Mouse (Mus musculus): ENCODE results near the gene 4930469K13Rik. TPM values are rescaled to one million over a fixed set of nuclear protein-coding genes. Genes with fewer than 3 reads are reported as not detected.

4930469K13Rik gene
- polyA plus RNA-seq, 1 experiment from 2014 or later: not detected

GRCm38 (mm10) chr11:34078581-34078980, 19.8 kb downstream of the 4930469K13Rik start:
- ATAC-seq (ENCODE audit: insufficient number of reproducible peaks, insufficient read depth, low FRiP score, low TSS enrichment, low read depth): no peak
- H3K4me2 ChIP-seq: no peak overlapping the region
- no peak overlapping the region for H3K4me3 ChIP-seq (replicated peaks)
- peaks cover 13% of the 10 kb centered on the region for H3K27me3 ChIP-seq
- no peaks in the 10 kb centered on the region for H3K36me3 ChIP-seq
- 84% methylated on average over 7 of the region's 7 CpGs for WGBS
- no peak overlapping the region for H3K9ac ChIP-seq (replicated peaks)
- H3K4me1 ChIP-seq (replicated peaks): no peaks in the 10 kb centered on the region
- no peak overlapping the region for H3K27ac ChIP-seq
- no peaks in the 10 kb centered on the region for H3K9me3 ChIP-seq

DNA sequence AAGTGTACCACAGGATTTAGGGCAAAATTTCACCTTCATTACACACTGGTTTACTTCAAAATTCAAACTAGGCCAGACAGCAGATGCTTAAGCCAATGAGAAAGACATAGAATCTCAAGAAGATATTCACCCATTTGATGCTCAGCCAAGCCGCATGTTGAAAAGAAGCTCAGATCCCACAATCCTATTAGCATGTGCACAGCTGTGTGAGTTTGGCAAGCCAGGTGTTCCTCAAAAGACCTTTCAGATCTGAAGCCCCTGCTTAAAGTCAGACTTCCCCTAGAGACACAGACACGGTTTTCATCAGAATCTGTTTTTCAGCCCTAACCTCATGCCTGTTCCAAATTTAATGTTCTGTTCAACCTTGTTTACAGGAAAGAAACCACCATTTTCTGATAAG, 20.5 kb downstream of the 4930469K13Rik start:
- Histone ChIP-seq H3K27me3 (peaks cover 13% of the 10 kb centered on the region), H3K36me3 (no peaks in the 10 kb centered on the region), H3K9me3 (no peaks in the 10 kb centered on the region), H3K4me3 (replicated peaks) (no peak overlapping the region), H3K27ac (no peak overlapping the region), H3K9ac (replicated peaks) (no peak overlapping the region), H3K4me2 (no peak overlapping the region), H3K4me1 (replicated peaks) (no peaks in the 10 kb centered on the region)
- ATAC-seq (ENCODE audit: insufficient number of reproducible peaks, insufficient read depth, low FRiP score, low TSS enrichment, low read depth): no peak
- WGBS: 78% methylated on average over 2 of the region's 2 CpGs

DNA sequence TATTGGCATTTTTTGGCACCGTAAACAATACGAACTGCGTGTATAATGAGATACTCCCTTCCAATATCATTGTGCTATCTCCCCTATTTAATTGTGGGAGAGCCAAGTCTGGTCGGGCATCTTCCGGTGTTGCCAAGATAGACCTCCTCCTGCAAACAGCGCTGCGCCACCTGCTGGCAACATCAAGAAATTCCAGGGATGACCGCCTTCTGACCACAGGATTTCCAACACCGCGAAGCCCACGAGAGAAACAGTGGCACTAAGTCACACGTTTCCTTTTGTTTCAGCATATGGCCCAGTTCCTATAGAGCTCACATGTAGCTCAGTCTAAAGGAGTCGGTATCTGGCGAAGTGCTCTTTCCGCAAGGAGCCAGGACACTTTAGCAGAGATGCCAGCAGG, 24.6 kb downstream of the 4930469K13Rik start:
- Histone ChIP-seq H3K9me3 (no peaks in the 10 kb centered on the region), H3K27ac (no peak overlapping the region), H3K4me3 (replicated peaks) (no peak overlapping the region), H3K4me2 (no peak overlapping the region), H3K27me3 (peaks cover 8% of the 10 kb centered on the region), H3K9ac (replicated peaks) (no peak overlapping the region), H3K4me1 (replicated peaks) (no peaks in the 10 kb centered on the region), H3K36me3 (no peaks in the 10 kb centered on the region)
- WGBS: 18% methylated on average over 15 of the region's 15 CpGs
- ATAC-seq (ENCODE audit: insufficient number of reproducible peaks, insufficient read depth, low FRiP score, low TSS enrichment, low read depth): no peak

DNA sequence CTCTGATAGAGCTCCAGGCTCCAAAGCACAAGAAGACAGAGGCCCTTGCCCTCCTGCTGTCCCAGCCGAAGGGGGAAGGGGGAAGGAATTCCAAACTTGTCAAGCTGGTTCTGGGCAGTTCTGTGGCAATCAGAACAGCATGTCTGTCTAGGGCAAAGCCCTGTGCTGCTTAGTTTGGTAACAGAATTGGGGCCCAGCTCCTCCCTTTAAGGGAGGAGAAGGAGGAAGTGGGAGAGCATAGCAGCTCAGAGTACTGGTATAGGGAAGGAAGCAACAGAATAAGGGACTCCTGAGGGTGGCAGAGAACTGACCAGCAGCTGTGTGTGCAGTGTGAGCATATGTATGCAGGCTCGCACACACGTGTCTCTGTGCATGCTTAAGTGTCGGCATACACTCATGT, 26.0 kb downstream of the 4930469K13Rik start:
- Histone ChIP-seq H3K4me2 (no peak overlapping the region), H3K4me3 (replicated peaks) (no peak overlapping the region), H3K9ac (replicated peaks) (no peak overlapping the region), H3K27ac (no peak overlapping the region), H3K9me3 (no peaks in the 10 kb centered on the region), H3K27me3 (peaks cover 8% of the 10 kb centered on the region), H3K36me3 (no peaks in the 10 kb centered on the region), H3K4me1 (replicated peaks) (no peaks in the 10 kb centered on the region)
- ATAC-seq (ENCODE audit: insufficient number of reproducible peaks, insufficient read depth, low FRiP score, low TSS enrichment, low read depth): no peak
- 64% methylated on average over 4 of the region's 4 CpGs for WGBS

GRCm38 (mm10) chr11:34070596-34070995, 27.8 kb downstream of the 4930469K13Rik start:
- Histone ChIP-seq H3K27me3 (peaks cover 8% of the 10 kb centered on the region), H3K9me3 (no peaks in the 10 kb centered on the region), H3K27ac (no peak overlapping the region), H3K4me2 (no peak overlapping the region), H3K4me1 (replicated peaks) (no peaks in the 10 kb centered on the region), H3K4me3 (replicated peaks) (no peak overlapping the region), H3K36me3 (no peaks in the 10 kb centered on the region), H3K9ac (replicated peaks) (no peak overlapping the region)
- no peak for ATAC-seq (ENCODE audit: insufficient number of reproducible peaks, insufficient read depth, low FRiP score, low TSS enrichment, low read depth)

- Histone ChIP-seq H3K4me3 (replicated peaks) (no peak overlapping the region), H3K9me3 (no peaks in the 10 kb centered on the region), H3K27ac (no peak overlapping the region), H3K9ac (replicated peaks) (no peak overlapping the region), H3K4me2 (no peak overlapping the region), H3K4me1 (replicated peaks) (peaks cover 7% of the 10 kb centered on the region), H3K27me3 (no peaks in the 10 kb centered on the region), H3K36me3 (no peaks in the 10 kb centered on the region)
- ATAC-seq (ENCODE audit: insufficient number of reproducible peaks, insufficient read depth, low FRiP score, low TSS enrichment, low read depth): no peak
- WGBS: 58% methylated on average over 5 of the region's 5 CpGs
Measured at GRCm38 (mm10) chr11:34063702-34064485, 34.5 kb downstream of the 4930469K13Rik start.

GRCm38 (mm10) chr11:34063257-34063656, 35.1 kb downstream of the 4930469K13Rik start:
- WGBS: 63% methylated on average over 2 of the region's 2 CpGs
- no peaks in the 10 kb centered on the region for H3K27me3 ChIP-seq
- H3K36me3 ChIP-seq: no peaks in the 10 kb centered on the region
- no peak for ATAC-seq (ENCODE audit: insufficient number of reproducible peaks, insufficient read depth, low FRiP score, low TSS enrichment, low read depth)
- no peak overlapping the region for H3K4me2 ChIP-seq
- no peaks in the 10 kb centered on the region for H3K9me3 ChIP-seq
- H3K4me1 ChIP-seq (replicated peaks): peaks cover 7% of the 10 kb centered on the region
- no peak overlapping the region for H3K9ac ChIP-seq (replicated peaks)
- no peak overlapping the region for H3K27ac ChIP-seq
- H3K4me3 ChIP-seq (replicated peaks): no peak overlapping the region

GRCm38 (mm10) chr11:34061740-34062139, 36.6 kb downstream of the 4930469K13Rik start:
- Histone ChIP-seq H3K9me3 (no peaks in the 10 kb centered on the region), H3K27me3 (no peaks in the 10 kb centered on the region), H3K27ac (no peak overlapping the region), H3K36me3 (no peaks in the 10 kb centered on the region), H3K4me1 (replicated peaks) (peaks cover 7% of the 10 kb centered on the region), H3K4me2 (no peak overlapping the region), H3K4me3 (replicated peaks) (no peak overlapping the region), H3K9ac (replicated peaks) (no peak overlapping the region)
- no peak for ATAC-seq (ENCODE audit: insufficient number of reproducible peaks, insufficient read depth, low FRiP score, low TSS enrichment, low read depth)
- 55% methylated on average over 6 of the region's 6 CpGs for WGBS

DNA sequence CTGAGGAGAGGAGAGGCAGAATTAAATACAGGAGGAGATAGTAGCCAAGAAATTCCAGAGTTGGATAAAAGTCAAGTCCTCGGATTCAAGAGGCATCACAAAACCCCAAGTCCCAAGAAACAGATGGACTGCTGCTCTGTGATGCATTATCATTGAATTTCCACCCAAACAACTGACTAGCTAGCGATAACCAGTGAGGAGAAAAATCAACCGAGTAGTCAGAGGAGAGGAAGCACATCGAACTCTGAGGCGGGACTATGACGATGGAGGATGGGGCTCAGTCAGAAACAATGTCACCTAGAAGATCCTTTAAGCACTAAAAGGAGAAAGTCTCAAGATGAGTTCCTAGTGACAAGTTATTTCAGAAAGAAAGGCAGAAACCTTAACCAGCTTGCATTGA, 39.4 kb downstream of the 4930469K13Rik start:
- Histone ChIP-seq H3K4me2 (no peak overlapping the region), H3K4me3 (replicated peaks) (no peak overlapping the region), H3K27ac (no peak overlapping the region), H3K27me3 (no peaks in the 10 kb centered on the region), H3K36me3 (no peaks in the 10 kb centered on the region), H3K9ac (replicated peaks) (no peak overlapping the region), H3K9me3 (no peaks in the 10 kb centered on the region), H3K4me1 (replicated peaks) (peaks cover 3% of the 10 kb centered on the region)
- 90% methylated on average over 6 of the region's 6 CpGs for WGBS
- ATAC-seq (ENCODE audit: insufficient number of reproducible peaks, insufficient read depth, low FRiP score, low TSS enrichment, low read depth): no peak

DNA sequence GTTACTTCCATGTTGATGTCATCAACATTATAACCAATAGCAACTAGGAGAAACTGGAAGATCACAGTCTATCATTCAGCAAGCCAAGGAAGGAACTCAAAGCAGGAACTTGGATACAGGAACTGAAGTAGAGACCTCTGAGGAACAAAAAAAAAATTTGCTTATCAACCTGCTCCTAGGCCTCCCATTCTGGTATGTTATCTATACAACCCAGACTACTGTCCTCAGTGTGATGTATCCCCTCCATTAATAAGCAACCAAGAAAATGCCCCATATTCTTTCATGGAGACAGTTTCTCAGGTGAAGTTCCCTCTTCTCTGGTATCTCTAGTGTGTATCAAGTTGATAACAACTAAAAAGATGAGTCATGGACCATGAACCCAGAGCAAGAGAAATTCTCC, 40.0 kb downstream of the 4930469K13Rik start:
- H3K9me3 ChIP-seq: no peaks in the 10 kb centered on the region
- H3K4me2 ChIP-seq: no peak overlapping the region
- no peak overlapping the region for H3K27ac ChIP-seq
- no peaks in the 10 kb centered on the region for H3K27me3 ChIP-seq
- no peak overlapping the region for H3K9ac ChIP-seq (replicated peaks)
- ATAC-seq (ENCODE audit: insufficient number of reproducible peaks, insufficient read depth, low FRiP score, low TSS enrichment, low read depth): no peak
- no peaks in the 10 kb centered on the region for H3K36me3 ChIP-seq
- H3K4me3 ChIP-seq (replicated peaks): no peak overlapping the region
- H3K4me1 ChIP-seq (replicated peaks): no peaks in the 10 kb centered on the region

- Histone ChIP-seq H3K4me2 (no peak overlapping the region), H3K4me3 (replicated peaks) (no peak overlapping the region), H3K9me3 (no peaks in the 10 kb centered on the region), H3K36me3 (no peaks in the 10 kb centered on the region), H3K9ac (replicated peaks) (no peak overlapping the region), H3K27ac (no peak overlapping the region), H3K4me1 (replicated peaks) (no peaks in the 10 kb centered on the region), H3K27me3 (no peaks in the 10 kb centered on the region)
- WGBS: 89% methylated on average over 1 of the region's 1 CpGs
- ATAC-seq (ENCODE audit: insufficient number of reproducible peaks, insufficient read depth, low FRiP score, low TSS enrichment, low read depth): no peak
Measured at GRCm38 (mm10) chr11:34056715-34057114, 41.6 kb downstream of the 4930469K13Rik start.

Measured in limb, embryonic 12.5 days (tissue).